Mouse (Mus musculus): ENCODE measurements around the gene Ldlrad3. TPM values are rescaled to one million over a fixed set of nuclear protein-coding genes. Genes with fewer than 3 reads are reported as not detected.

Gene Ldlrad3
- total RNA-seq, 2 experiments from 2014 or later = 21.6 to 23.0 TPM

DNA sequence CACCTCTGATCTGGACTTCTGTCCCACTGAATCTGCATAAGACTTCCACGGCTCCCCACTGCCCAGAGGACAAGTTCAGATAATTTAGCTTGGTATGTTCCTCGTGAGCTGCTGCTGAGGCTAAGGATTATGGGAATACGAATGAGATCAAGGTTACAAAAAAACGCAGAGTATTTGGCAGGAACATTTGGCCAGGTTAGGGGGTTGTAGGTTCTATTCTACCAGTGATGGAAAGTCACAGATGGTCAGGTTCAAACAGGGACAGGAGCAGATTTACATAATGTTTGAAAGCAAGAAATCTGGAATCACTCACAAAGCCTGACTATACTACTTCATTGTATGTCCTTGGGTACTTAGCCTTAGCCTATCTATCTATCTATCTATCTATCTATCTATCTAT is 5.6 kb upstream of the Ldlrad3 start:
- DNase-seq = no peak
- intact Hi-C loops (cut with DNase I) = loop anchor here (10.0 kb wide), 1 partner anchor 287 kb away; no protein-coding TSS in a partner anchor

DNA sequence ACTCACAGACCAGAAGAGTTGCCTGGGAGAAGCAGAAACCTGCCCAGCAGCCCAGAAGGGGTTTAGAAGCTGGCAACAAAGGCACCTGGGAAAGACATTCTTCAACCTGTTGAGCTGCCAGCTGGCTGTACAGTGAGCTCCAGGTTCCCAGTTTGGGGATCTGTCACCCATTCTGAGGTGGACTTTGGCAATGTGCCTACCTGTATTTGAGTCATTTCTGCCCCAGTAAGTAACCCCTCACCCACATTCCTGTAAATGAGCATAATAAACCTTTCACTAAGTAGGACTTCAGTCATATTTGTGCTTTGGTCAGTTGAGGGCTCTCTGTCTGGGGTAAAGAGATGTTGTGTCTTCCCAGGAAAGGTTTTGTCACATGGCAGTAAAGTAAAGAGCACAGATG is 4.8 kb upstream of the Ldlrad3 start:
- intact Hi-C loops (cut with DNase I) = loop anchor here (10.0 kb wide), 1 partner anchor 286 kb away; no protein-coding TSS in a partner anchor
- DNase-seq = no peak

DNA sequence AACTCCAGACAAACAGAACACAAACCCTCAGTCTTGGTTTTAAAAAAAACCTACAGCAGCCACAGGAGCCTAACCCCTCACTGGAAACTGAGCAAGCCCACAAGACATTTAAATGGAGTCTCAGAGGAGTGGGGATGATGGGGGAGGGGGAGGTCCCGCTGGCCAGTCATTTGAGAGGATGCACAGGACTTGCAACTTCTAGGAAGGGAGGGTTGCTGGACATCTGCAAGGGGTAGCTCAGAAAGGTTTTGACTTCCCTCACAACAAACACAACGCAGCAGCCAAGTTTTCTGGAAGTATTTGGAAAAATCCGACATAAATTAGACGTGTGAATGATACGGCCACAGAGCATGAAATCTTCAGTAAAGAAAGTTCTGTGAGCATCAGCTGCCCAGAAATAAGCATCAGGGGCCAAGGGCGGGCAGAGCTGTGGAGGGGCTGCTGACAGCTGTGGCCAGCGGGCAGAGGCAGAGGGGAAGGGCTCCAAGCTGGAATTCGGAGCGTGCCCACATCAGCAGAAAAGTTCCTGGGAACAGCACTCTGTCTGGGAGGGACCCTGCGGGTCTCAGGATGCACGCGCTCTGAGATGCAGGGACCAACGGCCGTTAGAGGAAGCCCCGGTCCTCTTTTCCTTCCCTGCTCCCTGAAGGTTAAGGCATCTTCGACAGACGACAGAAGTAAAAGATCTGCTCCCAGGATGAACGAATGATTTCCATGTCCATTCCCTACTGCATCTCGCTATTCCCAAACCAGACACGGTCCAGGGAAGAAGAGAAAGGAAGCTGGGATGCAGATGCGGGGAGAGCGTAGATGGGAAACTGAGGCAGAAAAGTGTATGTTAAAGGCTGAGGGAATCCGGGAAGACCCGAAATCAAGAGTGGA is 875 bp downstream of the Ldlrad3 start:
- intact Hi-C loops (cut with DNase I) = no loop called here
- DNase-seq = peak; percentile 27

DNA sequence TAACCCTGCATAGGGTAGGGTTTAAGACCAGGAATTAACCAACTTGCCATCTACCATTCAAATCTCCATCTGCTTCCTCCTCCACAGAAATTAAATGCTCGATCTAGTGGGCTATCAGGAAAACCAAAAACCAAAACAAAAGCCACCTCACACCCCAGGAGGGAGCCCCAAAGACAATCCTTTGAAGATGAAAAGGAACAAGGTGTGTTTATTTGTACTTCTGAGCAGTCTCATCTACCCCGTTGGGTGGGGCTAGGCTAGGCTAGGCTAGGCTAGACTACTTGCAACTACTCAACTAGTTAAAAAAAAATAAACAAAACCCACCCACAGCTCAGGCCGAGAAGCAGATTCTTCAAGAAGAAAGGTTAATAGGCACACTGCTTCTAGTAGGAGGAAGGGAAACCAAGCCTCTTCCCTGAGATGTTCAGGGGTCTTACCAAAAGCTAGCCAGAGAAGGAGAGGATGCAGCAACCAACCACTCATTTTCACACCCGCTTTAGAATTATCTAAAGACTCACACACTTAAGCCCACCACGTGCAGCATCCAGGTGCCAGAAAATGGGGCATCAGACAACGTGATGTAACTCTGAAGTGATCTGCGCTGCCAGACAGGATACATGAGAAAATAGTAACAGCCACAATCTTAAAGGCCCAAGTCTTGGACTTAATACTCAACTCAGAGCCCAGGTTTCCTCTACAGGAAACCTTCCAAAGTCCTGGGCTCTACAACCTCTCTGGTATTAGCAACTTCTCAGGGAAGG is 2.3 kb downstream of the Ldlrad3 start:
- intact Hi-C loops (cut with DNase I) = no loop called here
- DNase-seq = no peak

DNA sequence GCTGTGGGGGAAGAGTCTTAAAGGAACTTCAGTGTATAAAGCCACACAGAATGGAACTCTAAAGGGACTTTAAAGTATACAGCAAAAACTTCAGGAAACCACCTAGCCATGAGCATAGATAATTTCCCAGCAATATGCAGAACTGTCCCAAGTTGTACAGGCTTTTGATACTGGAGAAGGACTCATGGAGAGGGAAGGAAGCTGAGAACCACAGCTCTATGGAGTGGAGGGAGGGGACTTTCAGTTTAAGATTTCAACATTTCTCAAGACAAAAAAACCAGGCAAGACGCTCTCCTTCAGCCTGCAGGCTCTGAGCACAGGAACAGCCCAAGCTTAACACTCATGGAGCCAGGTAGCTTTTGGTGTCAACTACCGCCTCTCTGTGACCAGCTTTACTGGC is 4.7 kb downstream of the Ldlrad3 start:
- intact Hi-C loops (cut with DNase I) = no loop called here

DNA sequence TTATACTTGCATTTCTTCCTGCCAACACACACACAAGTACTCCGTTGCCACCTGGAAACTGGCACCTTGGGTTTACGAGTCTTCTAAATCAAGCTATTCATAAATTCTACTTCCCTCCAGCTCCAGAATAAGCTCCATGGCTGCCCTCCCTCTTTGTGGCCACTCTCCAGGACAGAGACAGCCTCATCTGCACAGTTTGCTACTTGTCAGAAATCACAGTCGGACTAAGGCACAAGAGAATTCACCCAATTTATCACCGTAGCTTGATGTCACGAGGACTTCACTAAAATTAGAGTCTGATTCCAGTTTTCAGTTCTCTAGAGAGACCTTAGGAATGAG is 9.8 kb downstream of the Ldlrad3 start:
- intact Hi-C loops (cut with DNase I) = no loop called here
- no peak for DNase-seq

More for the DNA sequence above, 4.7 kb downstream of the Ldlrad3 start:
- no peak for DNase-seq

DNA sequence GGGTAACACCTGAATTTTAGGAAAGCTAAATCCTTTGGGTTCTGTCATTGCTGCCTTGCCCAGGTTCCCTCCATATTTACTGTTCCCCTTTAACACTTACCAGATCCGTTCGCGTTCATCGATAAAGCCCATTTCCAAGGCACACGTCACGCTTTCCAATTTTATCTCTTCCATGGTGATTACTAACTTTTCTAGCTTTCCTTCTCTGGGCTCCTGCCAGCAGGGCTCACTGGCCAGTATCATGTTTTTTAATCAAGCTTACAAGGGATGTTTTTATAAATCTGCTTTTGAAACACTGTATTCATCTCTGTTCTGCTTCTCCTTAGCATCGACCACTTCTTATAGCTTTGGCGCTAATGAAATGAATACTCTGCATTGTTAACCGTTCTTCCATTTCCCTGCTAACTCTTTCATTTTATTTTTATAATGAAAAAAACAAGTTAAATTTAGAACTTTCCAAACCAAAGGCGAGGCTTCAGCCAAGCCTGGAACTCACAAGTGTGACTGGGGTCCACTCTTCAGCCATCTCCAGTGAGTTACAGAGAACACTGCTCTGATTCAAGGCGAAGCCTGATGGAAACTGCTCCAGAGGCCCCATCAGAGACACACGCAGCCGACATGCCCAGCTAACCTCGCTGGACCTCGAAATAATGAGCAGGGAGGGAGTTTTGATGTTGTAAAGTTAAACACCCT is 10.3 kb downstream of the Ldlrad3 start:
- no peak for DNase-seq
- intact Hi-C loops (cut with DNase I) = no loop called here

DNA sequence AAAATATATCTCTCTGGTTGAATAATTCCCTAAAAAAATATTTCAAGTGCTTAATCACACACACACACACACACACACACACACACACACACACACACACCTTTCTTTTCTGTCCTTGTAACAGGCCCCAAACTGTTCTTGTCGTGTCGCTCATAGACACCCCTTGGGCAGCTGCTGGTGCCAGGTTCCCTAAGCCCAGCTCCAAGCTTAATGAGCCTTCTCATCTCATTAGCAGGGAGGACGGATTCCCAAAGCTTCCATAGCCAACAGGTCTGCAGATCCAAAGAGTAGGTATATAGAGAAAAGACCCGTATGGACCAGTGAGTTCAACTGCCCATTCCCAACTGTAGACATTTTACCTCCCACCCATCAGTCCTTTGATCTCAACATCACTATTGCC is 13.7 kb downstream of the Ldlrad3 start:
- intact Hi-C loops (cut with DNase I) = no loop called here
- no peak for DNase-seq

DNA sequence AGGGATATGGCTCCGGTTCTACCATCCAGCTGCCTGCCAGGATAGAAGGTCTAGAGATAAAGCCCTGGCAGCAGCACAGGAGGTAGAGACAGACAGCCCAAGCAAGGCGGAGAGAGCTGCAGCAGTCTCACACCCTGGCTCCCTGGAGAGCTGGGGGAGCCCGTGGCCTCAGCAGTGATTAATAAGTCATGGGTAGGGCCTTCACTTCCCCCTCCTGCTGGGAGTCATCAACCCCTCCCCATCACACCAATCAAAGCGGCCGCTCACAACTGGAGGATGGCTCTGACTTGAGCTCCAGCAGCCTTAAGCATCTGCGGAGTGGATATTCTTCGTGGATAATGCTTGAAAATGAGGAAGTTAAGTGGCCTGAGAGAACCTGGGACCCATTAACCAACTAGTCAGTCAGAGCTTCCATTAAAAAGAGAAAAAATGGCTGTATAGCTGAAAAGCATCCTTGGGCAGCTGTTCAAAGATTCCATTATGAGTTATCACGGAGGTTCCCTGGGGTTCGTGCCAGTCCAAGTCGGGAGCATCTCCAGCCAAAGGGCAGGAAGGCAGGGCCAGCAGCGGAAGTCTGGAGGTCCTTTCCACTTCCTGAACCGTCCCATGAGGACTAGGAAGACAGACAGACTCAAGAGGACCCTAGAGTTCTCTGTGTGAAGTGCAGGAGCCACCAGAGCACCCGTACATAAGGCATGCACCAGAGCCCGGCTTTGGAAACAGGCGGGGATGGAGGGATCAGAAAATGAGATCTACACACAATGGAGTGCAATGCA is 19.4 kb downstream of the Ldlrad3 start:
- no peak for DNase-seq
- intact Hi-C loops (cut with DNase I) = no loop called here

DNA sequence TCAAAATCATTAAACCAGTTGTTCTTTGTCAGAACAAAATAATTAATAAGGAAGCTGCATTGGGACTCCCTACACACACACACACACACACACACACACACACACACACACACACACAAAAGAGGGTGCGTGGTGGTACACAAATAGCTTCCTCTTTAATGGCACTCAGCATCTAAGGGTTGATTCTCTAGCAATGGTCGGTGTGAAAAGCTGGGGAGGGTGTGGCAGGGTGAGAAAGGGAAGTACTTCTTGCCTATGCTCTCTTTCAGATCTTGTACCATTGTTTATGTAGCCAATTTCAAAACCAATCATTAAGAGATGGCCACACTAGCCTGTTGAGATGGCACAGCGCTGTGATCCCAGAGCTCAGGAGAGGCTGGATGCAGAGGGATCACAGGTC is 23.1 kb downstream of the Ldlrad3 start:
- intact Hi-C loops (cut with DNase I) = no loop called here

DNA sequence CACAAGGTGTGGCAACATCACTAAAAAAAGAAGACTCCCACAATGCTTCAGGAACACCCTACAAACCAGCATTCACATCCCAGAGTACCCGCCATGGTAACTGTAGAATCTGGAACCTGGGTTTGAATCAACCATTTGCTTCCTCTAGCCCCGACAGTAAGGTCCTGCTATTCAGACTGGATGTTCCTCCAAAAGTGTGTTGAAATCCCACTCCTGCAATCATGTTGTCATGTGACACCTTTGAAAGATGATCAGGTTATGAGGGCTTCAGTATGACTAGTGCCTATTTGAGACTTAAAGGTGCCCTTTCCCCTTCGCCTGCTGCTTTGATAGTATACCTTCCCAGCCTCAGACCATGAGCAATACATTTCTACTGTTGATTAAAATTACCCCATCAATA is 28.6 kb downstream of the Ldlrad3 start:
- no peak for DNase-seq
- intact Hi-C loops (cut with DNase I) = no loop called here

More for the DNA sequence above, 23.1 kb downstream of the Ldlrad3 start:
- no peak for DNase-seq

DNA sequence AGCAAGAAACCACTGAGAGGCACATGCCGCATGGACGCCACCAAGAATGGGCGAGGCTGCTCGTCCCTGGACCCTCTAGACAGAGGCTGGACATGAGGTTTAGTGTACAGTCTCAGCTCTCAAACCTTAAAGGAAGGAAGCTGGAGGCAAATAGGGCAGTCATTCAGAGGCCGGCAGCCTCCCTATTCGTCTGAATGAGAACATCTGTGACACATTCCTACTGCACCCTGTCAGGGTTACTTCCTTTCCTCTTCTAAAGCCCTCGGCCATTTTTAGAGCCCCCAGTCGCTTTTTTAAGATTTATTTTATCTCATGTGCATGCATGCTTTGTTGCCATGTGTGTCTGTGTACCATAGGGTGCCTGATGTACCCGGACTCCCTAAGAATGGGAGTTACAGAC is 29.2 kb downstream of the Ldlrad3 start:
- DNase-seq = no peak
- intact Hi-C loops (cut with DNase I) = no loop called here

DNA sequence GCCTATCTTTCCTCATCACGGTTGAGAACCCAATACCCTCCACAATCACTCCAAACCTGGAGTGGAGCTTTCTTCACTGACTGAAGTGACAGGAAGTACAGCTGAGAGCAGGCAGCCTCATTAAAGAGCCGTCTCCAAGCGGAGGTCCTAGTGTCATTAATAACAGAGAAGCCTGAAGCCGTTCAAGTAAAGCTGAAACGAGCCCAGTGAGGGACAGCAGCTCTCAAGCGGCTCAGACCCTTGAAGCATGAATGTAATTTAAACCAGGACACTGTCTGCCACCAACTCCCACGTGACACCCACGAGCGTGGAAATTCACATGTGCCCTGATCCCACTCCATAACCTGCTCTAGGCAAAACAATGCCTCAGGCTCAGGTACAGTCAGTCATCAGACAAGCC is 29.7 kb downstream of the Ldlrad3 start:
- DNase-seq = no peak
- intact Hi-C loops (cut with DNase I) = no loop called here

DNA sequence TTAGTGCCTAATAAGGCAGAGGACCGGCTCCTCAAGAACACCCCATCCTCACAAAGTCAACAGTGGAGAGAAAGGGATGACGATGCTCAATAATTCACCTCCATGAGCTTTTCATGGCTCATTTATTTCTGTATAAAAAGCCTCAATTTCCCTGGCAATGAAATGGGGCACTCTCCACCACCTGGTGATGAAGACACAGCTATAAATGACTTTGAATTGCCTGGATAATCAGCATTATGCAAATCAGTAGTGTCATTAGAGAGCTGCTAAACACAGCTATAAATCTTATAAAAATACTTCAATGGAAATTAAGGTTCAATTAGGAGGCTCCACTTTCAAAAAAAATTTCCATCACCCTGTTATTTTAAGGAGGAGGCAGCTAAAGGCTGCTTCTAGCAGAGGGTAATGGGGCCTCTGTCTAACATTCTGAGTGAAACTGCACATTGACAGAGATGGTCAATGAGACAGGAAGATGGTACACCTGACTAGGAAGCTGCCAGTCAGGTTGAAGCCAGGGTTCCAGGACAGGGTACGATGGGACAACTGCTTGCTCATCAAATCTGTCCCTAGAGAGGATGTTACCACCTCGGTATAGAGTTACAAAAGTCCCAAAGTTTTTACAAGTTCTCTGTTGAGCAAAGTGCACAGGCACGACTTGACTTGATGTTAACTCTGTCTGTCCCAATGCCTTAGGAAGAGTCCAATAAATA is 30.7 kb downstream of the Ldlrad3 start:
- DNase-seq = no peak
- intact Hi-C loops (cut with DNase I) = no loop called here

DNA sequence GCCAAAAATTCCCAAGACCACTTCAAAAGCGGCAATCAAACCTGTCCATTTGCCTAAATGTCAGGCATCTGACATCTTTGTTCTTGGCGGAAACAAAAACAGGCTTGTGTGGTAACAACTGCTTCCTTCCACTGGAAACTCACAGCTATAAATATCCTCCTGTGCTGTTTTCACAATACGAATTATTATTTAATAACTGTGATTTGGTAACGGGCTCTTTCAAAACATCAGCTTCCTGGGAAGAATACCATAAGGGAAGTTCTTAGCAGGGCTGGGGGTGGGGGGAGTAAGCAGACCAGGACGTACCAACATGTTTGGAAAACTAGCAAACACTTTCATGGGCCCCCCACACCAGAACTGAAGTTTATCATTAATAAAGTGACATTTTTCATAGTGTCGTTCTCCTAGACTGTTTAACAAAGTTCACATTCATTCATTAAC is 31.4 kb downstream of the Ldlrad3 start:
- DNase-seq = no peak
- intact Hi-C loops (cut with DNase I) = no loop called here

DNA sequence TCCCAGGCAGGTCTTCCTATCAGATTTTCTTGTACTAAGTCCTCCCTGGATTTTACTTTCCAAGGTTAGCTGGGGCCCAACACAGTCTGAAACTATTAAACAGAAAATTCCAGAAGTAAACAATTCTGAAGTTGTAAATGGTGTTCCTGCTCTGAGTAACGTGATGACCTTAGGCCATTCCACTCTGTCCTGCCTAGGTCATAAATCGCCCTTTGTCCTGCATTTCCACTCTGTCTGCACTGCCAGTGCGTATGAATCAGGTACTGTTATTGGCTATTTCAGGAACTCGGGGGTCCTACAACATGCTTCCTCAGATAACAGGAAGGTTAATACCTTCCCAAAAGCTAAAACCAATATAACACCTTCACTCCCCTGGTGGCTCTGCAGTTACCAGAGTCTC is 31.9 kb downstream of the Ldlrad3 start:
- intact Hi-C loops (cut with DNase I) = no loop called here
- DNase-seq = no peak

DNA sequence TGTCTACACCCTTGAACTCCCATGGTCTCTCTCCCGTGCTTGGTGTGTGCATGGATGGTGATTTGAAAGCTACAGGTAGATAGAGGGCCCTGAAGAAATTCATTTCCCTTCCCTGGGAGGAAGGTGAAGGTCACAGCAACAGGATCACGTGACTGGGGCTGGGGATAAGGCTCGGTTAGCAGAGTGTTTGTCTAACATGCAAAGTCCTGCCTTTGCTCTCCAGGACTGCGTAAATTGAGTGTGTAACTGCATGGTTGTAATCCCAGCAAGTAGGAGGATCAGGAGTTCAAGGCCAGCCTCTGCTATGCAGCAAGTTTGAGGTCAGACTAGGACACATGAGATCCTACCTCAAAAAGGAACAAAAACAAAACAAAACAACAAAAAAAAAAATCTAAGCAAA is 32.7 kb downstream of the Ldlrad3 start:
- intact Hi-C loops (cut with DNase I) = no loop called here
- DNase-seq = no peak

DNA sequence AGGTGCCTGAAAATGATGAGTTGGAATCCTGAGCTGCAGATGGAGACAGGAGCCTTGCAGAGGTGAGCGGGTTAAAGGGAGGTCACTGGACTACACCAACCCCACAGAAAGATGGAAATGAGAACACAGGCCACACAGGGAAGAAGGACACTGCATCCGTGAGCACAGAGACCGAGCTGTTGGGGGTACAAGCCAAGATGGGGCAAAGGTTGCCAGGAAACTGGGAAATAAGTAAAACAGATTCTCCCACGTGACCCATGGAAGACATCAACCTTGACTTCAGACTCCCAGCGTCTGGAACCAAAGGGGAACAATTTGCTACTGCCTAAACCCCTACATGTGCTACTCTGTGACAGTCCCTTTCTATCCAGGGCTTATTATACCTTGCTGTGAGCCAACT is 33.3 kb downstream of the Ldlrad3 start:
- intact Hi-C loops (cut with DNase I) = no loop called here
- DNase-seq = no peak

DNA sequence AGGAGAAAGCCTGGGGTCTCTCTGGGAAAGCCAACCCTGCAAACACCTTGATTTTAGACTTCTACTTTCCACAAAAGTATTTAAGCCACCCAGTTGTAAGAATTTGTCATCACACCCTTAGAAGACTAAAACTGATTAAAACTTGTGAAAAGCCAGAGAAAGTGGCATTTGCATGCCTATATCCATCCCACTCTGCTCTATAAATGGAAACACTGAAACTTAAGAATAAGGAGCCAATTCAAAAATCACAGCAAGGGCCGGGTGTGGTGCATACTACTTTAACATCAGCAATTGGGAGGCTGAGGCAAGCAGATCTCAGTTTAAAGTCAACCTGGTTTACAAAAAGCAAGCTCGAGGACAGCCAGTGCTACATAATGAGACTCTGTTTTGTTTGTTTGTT is 37.1 kb downstream of the Ldlrad3 start:
- DNase-seq = no peak
- intact Hi-C loops (cut with DNase I) = no loop called here

DNA sequence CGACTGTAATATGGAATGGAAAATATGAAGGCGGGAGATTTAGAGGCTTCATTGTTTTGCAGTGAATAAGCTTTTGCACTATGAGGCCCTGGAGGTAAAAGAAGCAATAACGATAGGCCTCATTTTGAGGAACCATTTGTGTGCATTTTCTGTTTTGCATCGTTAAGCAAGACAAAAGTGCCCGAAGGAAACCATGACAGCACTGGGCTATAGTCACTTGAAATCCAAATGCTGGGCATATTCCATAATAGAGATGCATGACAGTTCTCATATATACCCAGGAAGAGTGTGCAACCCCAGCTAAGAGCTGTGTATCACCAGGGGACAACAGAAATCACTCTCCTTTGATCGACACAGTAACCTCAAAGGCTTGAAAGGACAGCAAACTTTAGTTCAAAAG is 38.1 kb downstream of the Ldlrad3 start:
- intact Hi-C loops (cut with DNase I) = no loop called here

More for the DNA sequence above, 38.1 kb downstream of the Ldlrad3 start:
- DNase-seq = no peak
